ENCODE assay signal across 8 mouse cellular contexts in the genomic region with DNA sequence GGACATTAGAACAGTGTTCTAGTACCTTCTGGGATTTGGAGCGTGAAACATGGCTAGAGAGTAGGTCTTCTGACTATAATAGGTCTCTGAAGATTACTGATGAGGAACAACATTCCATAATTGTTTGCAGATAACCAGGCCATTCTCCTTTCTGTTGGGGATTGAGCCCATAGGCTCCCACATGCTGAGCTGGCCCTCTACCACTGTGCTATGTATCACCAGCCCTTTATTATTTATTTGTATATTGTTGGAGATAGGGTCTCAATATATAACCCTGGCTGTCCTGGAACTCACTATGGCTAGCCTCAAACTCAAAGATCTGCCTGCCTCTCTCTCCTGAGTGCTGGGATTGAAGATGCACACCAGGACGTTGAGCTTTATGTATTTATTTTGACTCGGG. TPM values are rescaled to one million over a fixed set of nuclear protein-coding genes. Genes with fewer than 3 reads are reported as not detected.
DNase-seq lines count a peak whose midpoint lies in the region; ATAC-seq and TF ChIP-seq lines count a peak whose summit lies in the region.

No protein-coding gene starts in this region.

- H3K4me2 ChIP-seq in heart, embryonic 15.5 days = peak overlapping the region; percentile 94
- H3K4me2 ChIP-seq in hindbrain, embryonic 13.5 days = peak overlapping the region; percentile 79
- peak overlapping the region; percentile 95 for H3K4me2 ChIP-seq in midbrain, embryonic 13.5 days (replicated peaks)

- H3K4me3 ChIP-seq in heart, embryonic 15.5 days = peak overlapping the region; percentile 71
- peak overlapping the region; percentile 30 to 47 for H3K4me3 ChIP-seq in MEL (ENCODE audit: control insufficient read depth in 1 of 2, insufficient read depth in 1 of 2, low read depth in 2 of 2, low read length in 2 of 2)
- peak overlapping the region; percentile 74 for H3K4me3 ChIP-seq in hindbrain, embryonic 13.5 days
- peak overlapping the region; percentile 72 for H3K4me3 ChIP-seq in midbrain, embryonic 13.5 days (replicated peaks)

- H3K79me2 ChIP-seq in MEL (ENCODE audit: control insufficient read depth, insufficient read depth, low read length, poor library complexity) = peaks cover 12% of the 10 kb centered on the region

- TF ChIP-seq EP300 in MEL (IDR thresholded peaks at IDR 0.05; ENCODE audit: low read depth in 1 of 2, low read length in 2 of 2) = no peak

- H3K9ac ChIP-seq in heart, embryonic 15.5 days = no peak overlapping the region
- H3K9ac ChIP-seq in MEL (ENCODE audit: control insufficient read depth, low read depth, low read length, poor library complexity, severe bottlenecking) = peak overlapping the region; percentile 45
- peak overlapping the region; percentile 84 for H3K9ac ChIP-seq in hindbrain, embryonic 13.5 days
- H3K9ac ChIP-seq in midbrain, embryonic 13.5 days (replicated peaks) = peak overlapping the region; percentile 82

- no peak for ATAC-seq in heart, embryonic 15.5 days (replicated peaks; ENCODE audit: insufficient number of reproducible peaks, insufficient read depth, low FRiP score, low read depth)
- ATAC-seq in hindbrain, embryonic 13.5 days (ENCODE audit: low FRiP score) = peak; percentile 56
- peak; percentile 44 for ATAC-seq in midbrain, embryonic 13.5 days
- no peak for ATAC-seq in megakaryocyte-erythroid progenitor cell, adult 5-6 weeks (replicated peaks; ENCODE audit: low FRiP score, low TSS enrichment, poor library complexity, severe bottlenecking)

- no peak for TF ChIP-seq CTCF in MEL (IDR thresholded peaks at IDR 0.05 in 2 of 3, conservative IDR thresholded peaks at IDR 0.05 in 1 of 3; ENCODE audit: control insufficient read depth in 1 of 3, insufficient read depth in 1 of 3, low read depth in 2 of 3, low read length in 3 of 3, poor library complexity in 1 of 3, severe bottlenecking in 1 of 3)

- no peaks in the 10 kb centered on the region for H3K36me3 ChIP-seq in heart, embryonic 15.5 days
- H3K36me3 ChIP-seq in MEL (ENCODE audit: control insufficient read depth in 1 of 2, insufficient read depth in 2 of 2, low read length in 2 of 2) = peaks cover 0 to 4% of the 10 kb centered on the region in 2 experiments; a peak in 2 of 4 replicates
- H3K36me3 ChIP-seq in hindbrain, embryonic 13.5 days = no peaks in the 10 kb centered on the region
- no peaks in the 10 kb centered on the region for H3K36me3 ChIP-seq in midbrain, embryonic 13.5 days

- H3K9me3 ChIP-seq in heart, embryonic 15.5 days (replicated peaks) = no peaks in the 10 kb centered on the region
- H3K9me3 ChIP-seq in MEL (replicated peaks; ENCODE audit: insufficient read depth, low read length) = no peaks in the 10 kb centered on the region
- H3K9me3 ChIP-seq in hindbrain, embryonic 13.5 days = no peaks in the 10 kb centered on the region
- no peaks in the 10 kb centered on the region for H3K9me3 ChIP-seq in midbrain, embryonic 13.5 days

- TF ChIP-seq POLR2A in MEL (IDR thresholded peaks at IDR 0.05; ENCODE audit: control insufficient read depth in 1 of 2, insufficient read depth in 1 of 2, low read depth in 1 of 2, low read length in 2 of 2, poor library complexity in 1 of 2) = no peak

- DNase-seq in heart, adult 9 months (ENCODE audit: low spot score in 2 of 2) = no peak
- no peak for DNase-seq in MEL (ENCODE audit: low read depth, low spot score)
- no peak for DNase-seq in thymus, postnatal 10 days (ENCODE audit: low spot score in 2 of 2)
- DNase-seq in spleen, adult 12 weeks (ENCODE audit: low spot score) = no peak

- no peaks in the 10 kb centered on the region for H3K27me3 ChIP-seq in heart, embryonic 15.5 days
- H3K27me3 ChIP-seq in MEL (ENCODE audit: control insufficient read depth in 1 of 2, insufficient read depth in 2 of 2, low read length in 2 of 2) = no peaks in the 10 kb centered on the region
- H3K27me3 ChIP-seq in hindbrain, embryonic 13.5 days = no peaks in the 10 kb centered on the region
- H3K27me3 ChIP-seq in midbrain, embryonic 13.5 days = no peaks in the 10 kb centered on the region

- H3K4me1 ChIP-seq in heart, embryonic 15.5 days (replicated peaks) = peaks cover 13% of the 10 kb centered on the region
- peaks cover 0 to 10% of the 10 kb centered on the region in 2 experiments; a peak in 2 of 4 replicates for H3K4me1 ChIP-seq in MEL (ENCODE audit: control insufficient read depth in 1 of 2, insufficient read depth in 2 of 2, low read length in 2 of 2)
- peaks cover 23% of the 10 kb centered on the region for H3K4me1 ChIP-seq in hindbrain, embryonic 13.5 days (replicated peaks)
- H3K4me1 ChIP-seq in midbrain, embryonic 13.5 days (replicated peaks) = peaks cover 15% of the 10 kb centered on the region

- TF ChIP-seq RAD21 in MEL (IDR thresholded peaks at IDR 0.05; ENCODE audit: low read depth, low read length) = no peak

- WGBS in heart, embryonic 15.5 days = 54% methylated on average over 3 of the region's 3 CpGs
- 64% methylated on average over 3 of the region's 3 CpGs for WGBS in hindbrain, embryonic 13.5 days
- WGBS in midbrain, embryonic 13.5 days = 58% methylated on average over 3 of the region's 3 CpGs

- H3K27ac ChIP-seq in heart, embryonic 15.5 days = no peak overlapping the region
- H3K27ac ChIP-seq in MEL (ENCODE audit: control insufficient read depth, low read depth, low read length) = no peak overlapping the region
- H3K27ac ChIP-seq in hindbrain, embryonic 13.5 days = no peak overlapping the region
- 0 out of 2 replicates have a peak overlapping the region, but pooled peaks have one; percentile 30 for H3K27ac ChIP-seq in midbrain, embryonic 13.5 days

TF ChIP-seq in MEL, 35 proteins besides CTCF, POLR2A, EP300 and RAD21 (continues in another document):
- no peak; the same call in 1 of the 2 replicates for TF ChIP-seq SIN3A (IDR thresholded peaks at IDR 0.05; ENCODE audit: low read length)
- no peak for TF ChIP-seq ZMIZ1 (IDR thresholded peaks at IDR 0.05; ENCODE audit: low read depth, low read length)
- no peak for TF ChIP-seq NRF1 (IDR thresholded peaks at IDR 0.05; ENCODE audit: insufficient read depth, low read depth, low read length, poor library complexity, severe bottlenecking)
- TF ChIP-seq GATA1 (IDR thresholded peaks at IDR 0.05; ENCODE audit: low read depth, low read length) = no peak
- no peak for TF ChIP-seq TBP (IDR thresholded peaks at IDR 0.05; ENCODE audit: low read depth, low read length)
- TF ChIP-seq NELFE (IDR thresholded peaks at IDR 0.05; ENCODE audit: low read depth, low read length) = no peak
- no peak for TF ChIP-seq HCFC1 (IDR thresholded peaks at IDR 0.05; ENCODE audit: low read depth, low read length)
- TF ChIP-seq E2F4 (IDR thresholded peaks at IDR 0.05; ENCODE audit: borderline replicate concordance, low read depth, low read length) = no peak
- TF ChIP-seq MYB (IDR thresholded peaks at IDR 0.05; ENCODE audit: low read depth, low read length) = no peak
- TF ChIP-seq POLR2AphosphoS5 (IDR thresholded peaks at IDR 0.05; ENCODE audit: borderline replicate concordance, low read depth, low read length) = no peak
- TF ChIP-seq MAX (IDR thresholded peaks at IDR 0.05; ENCODE audit: low read length) = no peak
- TF ChIP-seq ETS1 (IDR thresholded peaks at IDR 0.05; ENCODE audit: low read depth, low read length) = no peak

RNA-seq across cellular contexts. Expression of a gene that starts 0.6 kb away (rescaled TPM):
- polyA plus RNA-seq in heart, embryonic 15.5 days (2015; fragmentation: Nextera tagmentation; extraction: Ambion mirVana) = 14.8 and 17.5 TPM in 2 replicates
- 16.1 and 19.7 TPM in 2 replicates for total RNA-seq in MEL (2012; rRNA removed)
- 10 to 100 TPM in 1 of 2 experiments, not detected in 1; 30.7 TPM for polyA plus RNA-seq in MEL (2012; ENCODE audit: insufficient read depth in 1 of 2, insufficient read length in 2 of 2, low read depth in 1 of 2, low replicate concordance in 2 of 2, missing spikeins in 1 of 2)
- polyA plus RNA-seq in hindbrain, embryonic 13.5 days (2015; fragmentation: Nextera tagmentation; extraction: Ambion mirVana) = 25.7 and 26.3 TPM in 2 replicates
- 25.2 and 26.4 TPM in 2 replicates for polyA plus RNA-seq in midbrain, embryonic 13.5 days (2015; fragmentation: Nextera tagmentation; extraction: Ambion mirVana)
- 4.3 and 11.1 TPM in 2 replicates for total RNA-seq in megakaryocyte-erythroid progenitor cell, adult 5-6 weeks (2014; fragmentation: Nextera tagmentation)
- 6.6 and 8.6 TPM in 2 replicates for total RNA-seq in megakaryocyte-erythroid progenitor cell, adult 5-6 weeks (2017)

RNA-seq across cellular contexts. Expression of a gene that starts 29.5 kb away (rescaled TPM):
- 68.9 and 97.8 TPM in 2 replicates for polyA plus RNA-seq in heart, embryonic 15.5 days (2015; fragmentation: Nextera tagmentation; extraction: Ambion mirVana)
- 303 and 340 TPM in 2 replicates for total RNA-seq in MEL (2012; rRNA removed)
- polyA plus RNA-seq in MEL (2012; ENCODE audit: insufficient read depth in 1 of 2, insufficient read length in 2 of 2, low read depth in 1 of 2, low replicate concordance in 2 of 2, missing spikeins in 1 of 2) = 100 to 1,000 TPM; 376 to 580 TPM
- 79.3 and 81.7 TPM in 2 replicates for polyA plus RNA-seq in hindbrain, embryonic 13.5 days (2015; fragmentation: Nextera tagmentation; extraction: Ambion mirVana)
- 71.4 and 92.6 TPM in 2 replicates for polyA plus RNA-seq in midbrain, embryonic 13.5 days (2015; fragmentation: Nextera tagmentation; extraction: Ambion mirVana)
- total RNA-seq in megakaryocyte-erythroid progenitor cell, adult 5-6 weeks (2014; fragmentation: Nextera tagmentation) = 262 and 301 TPM in 2 replicates
- 239 and 260 TPM in 2 replicates for total RNA-seq in megakaryocyte-erythroid progenitor cell, adult 5-6 weeks (2017)

RNA-seq across cellular contexts. Expression of a gene that starts 55.8 kb away (rescaled TPM):
- polyA plus RNA-seq in heart, embryonic 15.5 days (2015; fragmentation: Nextera tagmentation; extraction: Ambion mirVana) = 0.09 TPM in 1 of 2 replicates, not detected in the other
- total RNA-seq in MEL (2012; rRNA removed) = 0.07 TPM in 1 of 2 replicates, not detected in the other
- under 1 TPM in 1 of 2 experiments, not detected in 1; 0.08 TPM for polyA plus RNA-seq in MEL (2012; ENCODE audit: insufficient read depth in 1 of 2, insufficient read length in 2 of 2, low read depth in 1 of 2, low replicate concordance in 2 of 2, missing spikeins in 1 of 2)
- polyA plus RNA-seq in hindbrain, embryonic 13.5 days (2015; fragmentation: Nextera tagmentation; extraction: Ambion mirVana) = not detected in 2 replicates
- polyA plus RNA-seq in midbrain, embryonic 13.5 days (2015; fragmentation: Nextera tagmentation; extraction: Ambion mirVana) = not detected in 2 replicates
- total RNA-seq in megakaryocyte-erythroid progenitor cell, adult 5-6 weeks (2014; fragmentation: Nextera tagmentation) = not detected in 2 replicates
- not detected in 2 replicates for total RNA-seq in megakaryocyte-erythroid progenitor cell, adult 5-6 weeks (2017)

RNA-seq across cellular contexts. Expression of a gene that starts 57.9 kb away (rescaled TPM):
- polyA plus RNA-seq in heart, embryonic 15.5 days (2015; fragmentation: Nextera tagmentation; extraction: Ambion mirVana) = 13.5 and 15.7 TPM in 2 replicates
- total RNA-seq in MEL (2012; rRNA removed) = 12.1 and 14.1 TPM in 2 replicates
- polyA plus RNA-seq in MEL (2012; ENCODE audit: insufficient read depth in 1 of 2, insufficient read length in 2 of 2, low read depth in 1 of 2, low replicate concordance in 2 of 2, missing spikeins in 1 of 2) = 10 to 100 TPM in 1 of 2 experiments, not detected in 1; 15.3 TPM
- 20.2 and 21.5 TPM in 2 replicates for polyA plus RNA-seq in hindbrain, embryonic 13.5 days (2015; fragmentation: Nextera tagmentation; extraction: Ambion mirVana)
- polyA plus RNA-seq in midbrain, embryonic 13.5 days (2015; fragmentation: Nextera tagmentation; extraction: Ambion mirVana) = 18.6 and 23.5 TPM in 2 replicates
- total RNA-seq in megakaryocyte-erythroid progenitor cell, adult 5-6 weeks (2014; fragmentation: Nextera tagmentation) = 13.5 and 15.0 TPM in 2 replicates
- 6.0 and 10.0 TPM in 2 replicates for total RNA-seq in megakaryocyte-erythroid progenitor cell, adult 5-6 weeks (2017)

Comparison
In these comparisons a context has a peak if more than half of its experiments do, and no peak if none do; other contexts are left out.
1. ATAC-seq: peak in hindbrain, embryonic 13.5 days (single experiment) and midbrain, embryonic 13.5 days (single experiment); none in heart, embryonic 15.5 days (single experiment) and megakaryocyte-erythroid progenitor cell, adult 5-6 weeks (single experiment).
2. Peak in every context shown above with its lines, with median percentiles within 50 percentile points of each other: H3K4me2 ChIP-seq and H3K4me3 ChIP-seq.